Mouse (Mus musculus): Measurements from ENCODE around the gene Nubpl.

DNA sequence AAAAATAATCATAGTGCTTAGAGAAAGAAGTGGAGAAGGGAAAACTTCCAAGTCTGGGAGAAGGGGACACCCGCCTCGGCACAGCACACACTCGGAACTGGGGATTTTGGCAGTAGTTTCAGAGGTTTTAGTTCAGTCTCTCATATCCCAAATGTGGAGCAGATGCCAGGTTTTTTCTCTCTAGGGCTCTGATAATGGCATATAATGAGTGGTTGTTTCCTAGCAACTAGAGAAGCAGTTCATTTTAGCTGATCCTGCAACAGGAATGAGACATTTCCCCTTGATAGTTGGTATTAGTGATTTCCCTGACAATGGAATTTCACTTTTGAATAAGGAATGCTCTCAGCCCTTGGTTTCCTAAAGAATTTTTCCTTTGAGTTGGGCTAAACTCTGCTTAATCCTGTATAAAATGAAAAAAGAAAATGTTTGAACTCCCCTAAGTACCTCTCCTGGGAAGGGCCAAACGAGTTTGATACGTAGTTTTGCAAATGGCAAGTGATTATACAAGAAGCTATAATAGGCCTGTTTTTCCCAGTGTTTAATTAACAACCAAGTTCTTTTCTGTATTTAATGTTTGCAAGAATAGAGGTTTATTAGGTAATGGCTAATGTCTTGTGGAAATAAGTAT is 89.5 kb downstream of the Nubpl start:
- no peak for TF ChIP-seq CTCF (IDR thresholded peaks at IDR 0.05; ENCODE audit: low read depth, low read length)
- TF ChIP-seq POLR2A (IDR thresholded peaks at IDR 0.05; ENCODE audit: borderline replicate concordance, low read depth, low read length) = no peak

All from bone marrow macrophage, adult 2 months (primary cell).